Mouse (Mus musculus) heart, adult 9 months (tissue): Measurements from ENCODE around the gene Slc13a1.
"Not testable (repeated sequence)": the region's sequence is repeated elsewhere in the genome, so short reads cannot be mapped to it uniquely, and the experiment has no call there.

Experiments
- DNase-seq, 2 experiments: peaks; one replicate each; pipeline ENCODE4 v3.0.0; 2022; ENCODE audit warnings: low spot score in 2 of 2

Gene Slc13a1

DNA sequence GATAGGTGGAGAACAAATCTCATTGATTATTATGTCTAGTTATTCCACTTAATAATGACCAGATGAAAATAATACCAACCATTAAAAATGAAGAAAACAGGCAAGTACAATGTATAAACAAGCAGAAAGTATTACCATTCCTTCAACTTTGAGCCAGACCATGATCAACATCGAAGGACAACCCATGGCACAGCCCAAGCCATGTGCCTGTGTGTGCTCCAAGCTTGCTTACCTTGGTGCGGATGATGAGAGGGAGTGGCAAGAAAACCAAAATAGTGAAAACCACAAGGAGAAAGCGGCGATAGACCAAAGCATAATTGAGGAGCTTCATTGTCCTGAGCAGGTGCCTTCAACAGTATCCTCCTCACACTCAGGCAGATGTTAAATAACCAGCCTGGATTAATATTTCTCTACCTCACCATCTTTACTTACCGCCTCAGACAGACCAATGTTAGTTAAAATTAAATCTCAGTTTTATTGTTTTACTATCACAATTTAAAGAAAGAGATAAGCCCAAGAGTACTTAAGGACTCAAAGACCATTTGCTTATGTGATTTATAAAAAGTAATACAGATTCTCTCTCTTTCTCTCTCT is at the start of gene Slc13a1:
Gene Slc13a1, minus strand, starts transcription at position 359 of the 594 bp plus-strand sequence.
- no peak for DNase-seq

DNA sequence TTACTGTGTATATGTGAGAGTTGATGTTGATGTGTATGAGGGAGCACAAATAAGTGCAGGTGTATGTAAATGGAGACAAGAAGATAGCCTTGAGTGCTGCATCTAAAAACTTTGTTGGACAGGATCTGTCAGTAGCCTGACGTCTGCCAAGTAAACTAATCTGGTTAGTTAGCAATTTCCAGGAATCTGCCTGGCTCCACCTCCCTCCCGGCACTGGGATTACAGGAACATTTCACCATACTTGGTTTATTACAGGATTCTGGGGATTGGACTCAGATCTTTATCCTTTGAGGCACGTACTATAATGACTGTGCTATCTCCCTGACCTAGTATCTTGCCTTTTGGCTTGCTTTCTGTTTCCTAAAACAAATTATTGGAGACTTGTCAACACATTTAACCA is 40.0 kb upstream of the Slc13a1 start:
- DNase-seq = no peak

- DNase-seq = no peak
Observed at GRCm38 (mm10) chr6:24202226-24202625, 34.3 kb upstream of the Slc13a1 start.

- no peak for DNase-seq
Observed at GRCm38 (mm10) chr6:24200644-24201484, 33.0 kb upstream of the Slc13a1 start.

DNA sequence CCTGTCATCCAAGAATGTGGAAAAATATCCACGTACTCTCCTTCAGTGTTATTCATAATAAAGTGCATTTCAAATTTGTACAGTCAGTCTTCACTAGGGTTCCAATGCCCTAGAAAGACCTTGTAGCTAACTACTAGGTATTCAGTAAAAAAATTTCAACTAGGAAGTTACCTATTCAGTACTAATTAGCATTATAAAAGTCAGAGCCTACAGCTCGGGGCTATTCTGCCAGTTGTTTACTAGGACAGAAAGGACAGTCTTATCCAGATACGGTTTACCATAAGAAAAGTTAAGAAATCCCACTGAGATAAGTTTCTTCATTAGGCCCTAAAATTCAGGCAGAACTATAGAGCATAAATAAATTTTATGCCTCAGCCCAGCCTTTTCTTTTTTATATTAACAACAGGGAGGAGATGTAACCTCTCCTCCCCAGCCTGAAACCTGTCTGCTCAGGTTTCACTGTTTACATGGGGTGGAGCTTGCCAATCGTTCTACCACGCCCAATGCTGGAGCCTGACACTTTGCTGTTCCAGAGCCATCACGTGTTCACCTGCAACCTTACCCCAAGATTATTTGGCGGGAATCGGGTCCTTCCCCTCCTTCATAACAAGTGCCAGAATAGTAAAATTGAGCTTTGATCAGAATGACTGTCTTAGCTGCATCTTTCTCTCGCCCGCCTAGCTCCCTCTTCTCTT is 29.8 kb upstream of the Slc13a1 start:
- DNase-seq = not testable (repeated sequence)

DNA sequence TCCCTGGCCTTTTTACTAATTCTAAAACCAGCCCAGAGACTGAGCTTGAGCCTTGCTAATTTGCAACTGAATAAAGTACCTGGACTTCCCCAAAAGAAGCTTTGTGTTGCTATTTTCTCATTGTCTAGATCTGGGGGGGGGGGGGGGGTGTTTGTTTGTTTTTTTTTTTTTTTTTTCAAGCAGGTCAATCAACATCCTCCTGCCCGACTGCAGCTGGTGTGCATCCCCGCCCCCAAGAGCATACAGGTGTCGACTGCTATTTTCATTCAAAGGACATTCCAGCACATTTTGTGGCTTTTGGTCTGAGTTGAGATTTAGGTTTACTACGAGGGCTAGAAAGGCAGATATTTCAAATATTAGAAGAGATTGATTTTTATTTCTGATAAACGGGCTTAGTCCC is 28.5 kb upstream of the Slc13a1 start:
- DNase-seq = not testable (repeated sequence)

DNA sequence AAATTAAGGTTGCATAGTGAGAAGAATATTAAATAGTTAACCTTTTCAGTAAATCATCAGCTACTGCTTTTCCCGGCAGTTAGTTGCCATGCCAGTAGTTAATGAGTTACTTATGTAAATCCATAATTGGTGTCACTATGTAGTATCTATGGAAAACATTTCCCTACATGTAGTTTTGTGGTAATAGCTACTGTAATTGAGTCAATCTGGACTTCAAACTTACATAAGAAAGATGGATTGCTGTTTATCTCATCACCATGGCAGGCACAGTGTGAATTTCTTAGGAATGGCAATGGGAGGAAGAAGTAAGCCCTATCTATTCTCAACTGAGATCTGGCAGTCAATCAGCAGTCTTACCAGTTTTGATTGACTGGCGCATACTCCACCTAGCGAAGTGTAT is 15.5 kb upstream of the Slc13a1 start:
- no peak for DNase-seq

DNA sequence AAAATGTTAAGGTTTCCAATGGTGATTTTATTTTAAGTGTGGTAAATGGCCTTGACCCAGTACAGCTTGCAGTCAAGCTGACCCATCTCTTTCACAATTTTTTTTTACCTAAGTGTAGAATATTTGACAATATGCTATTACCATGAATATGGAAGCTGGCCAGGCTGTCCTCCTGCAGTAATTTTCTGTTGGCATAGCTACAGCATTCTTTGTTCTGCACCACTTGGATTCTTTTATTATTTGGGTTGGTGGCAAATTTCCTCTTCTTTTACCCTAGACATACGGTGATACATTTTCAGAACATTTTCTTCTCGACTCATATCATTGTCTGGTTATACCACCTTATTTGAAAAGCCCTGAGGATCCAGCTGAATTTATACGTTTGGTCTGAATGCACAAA is 7.5 kb upstream of the Slc13a1 start:
- no peak for DNase-seq

DNA sequence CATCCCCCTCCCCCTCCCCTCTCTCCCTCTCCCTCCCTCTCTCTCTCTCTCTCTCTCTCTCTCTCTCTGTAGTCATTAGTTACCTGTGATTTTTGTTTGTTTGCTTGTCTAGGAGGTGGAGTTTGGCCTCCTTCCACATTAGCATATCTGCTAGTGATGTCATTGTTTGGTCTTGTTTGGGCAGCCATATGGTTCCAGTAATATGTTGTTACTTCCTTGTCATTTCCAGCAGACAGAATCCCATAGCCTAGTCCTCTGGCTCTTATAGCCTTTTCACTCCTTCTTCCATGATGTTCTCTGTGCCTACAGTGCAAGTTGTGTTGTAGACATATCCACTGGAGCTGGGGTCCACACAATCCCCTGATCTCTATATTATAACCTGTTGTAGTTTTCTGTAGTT is 6.1 kb upstream of the Slc13a1 start:
- no peak for DNase-seq

GRCm38 (mm10) chr6:24172736-24173135 is 4.8 kb upstream of the Slc13a1 start:
- DNase-seq = no peak

DNA sequence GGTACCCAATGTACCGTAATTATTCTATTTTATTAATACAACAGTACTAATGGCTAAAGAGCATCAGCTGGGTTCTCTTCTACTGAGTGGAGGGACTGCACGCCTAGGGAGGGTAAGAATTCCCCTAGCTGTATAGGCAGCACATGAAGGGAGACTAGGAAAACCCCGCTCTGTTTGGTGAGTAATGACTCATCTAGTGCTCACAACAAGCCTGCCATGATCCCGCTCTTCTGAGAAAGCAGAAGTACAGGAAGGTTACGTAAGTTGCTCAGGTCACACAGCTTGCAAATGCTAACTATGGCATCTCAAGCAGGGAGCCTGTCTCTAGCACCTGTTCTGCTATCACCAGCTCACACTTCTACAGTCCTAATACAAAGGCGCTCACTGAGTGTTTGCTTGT is 1.1 kb downstream of the Slc13a1 start:
- DNase-seq = no peak

DNA sequence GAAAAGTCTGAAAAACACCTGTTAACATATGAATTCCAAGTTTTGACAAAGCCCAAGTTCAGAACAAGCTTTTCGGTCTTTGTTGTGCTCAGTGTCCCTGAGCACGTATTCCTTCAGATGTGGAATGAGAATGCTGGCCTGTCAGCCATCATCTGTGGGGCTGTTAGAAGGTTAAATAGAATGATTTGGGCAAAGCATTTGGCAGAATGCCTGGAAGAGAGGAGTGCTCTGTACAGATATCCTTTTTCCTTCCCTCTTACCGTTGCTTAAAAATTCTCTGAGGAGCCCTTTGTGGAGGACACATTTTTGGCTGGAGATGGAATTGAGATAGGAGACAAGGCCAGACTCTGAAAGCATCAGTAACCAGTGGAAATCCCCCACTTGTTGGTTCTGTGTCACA is 2.6 kb downstream of the Slc13a1 start:
- no peak for DNase-seq

GRCm38 (mm10) chr6:24159795-24160194 is 8.1 kb downstream of the Slc13a1 start:
- DNase-seq = no peak

GRCm38 (mm10) chr6:24154901-24155300 is 13.0 kb downstream of the Slc13a1 start:
- no peak for DNase-seq

DNA sequence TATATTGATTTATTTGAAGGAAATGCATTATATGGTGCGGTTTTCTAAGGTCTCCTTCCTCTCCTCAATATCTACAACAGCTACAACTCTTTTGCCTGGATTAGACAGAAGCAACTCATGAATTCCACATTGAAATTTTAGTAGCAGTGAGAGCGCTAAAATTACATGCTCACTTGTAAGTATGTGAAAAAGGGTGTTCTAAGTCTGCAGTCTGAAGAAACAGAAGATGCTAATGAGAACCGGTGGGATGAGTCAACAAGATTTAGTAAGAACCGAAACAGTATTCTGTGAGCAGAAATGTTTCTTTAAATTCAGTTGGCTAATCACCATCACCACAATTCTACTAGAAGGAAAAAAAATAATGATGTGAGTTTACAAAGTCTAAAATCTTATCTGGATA is 34.9 kb downstream of the Slc13a1 start:
- no peak for DNase-seq

GRCm38 (mm10) chr6:24122632-24123031 is 45.3 kb downstream of the Slc13a1 start:
- no peak for DNase-seq

DNA sequence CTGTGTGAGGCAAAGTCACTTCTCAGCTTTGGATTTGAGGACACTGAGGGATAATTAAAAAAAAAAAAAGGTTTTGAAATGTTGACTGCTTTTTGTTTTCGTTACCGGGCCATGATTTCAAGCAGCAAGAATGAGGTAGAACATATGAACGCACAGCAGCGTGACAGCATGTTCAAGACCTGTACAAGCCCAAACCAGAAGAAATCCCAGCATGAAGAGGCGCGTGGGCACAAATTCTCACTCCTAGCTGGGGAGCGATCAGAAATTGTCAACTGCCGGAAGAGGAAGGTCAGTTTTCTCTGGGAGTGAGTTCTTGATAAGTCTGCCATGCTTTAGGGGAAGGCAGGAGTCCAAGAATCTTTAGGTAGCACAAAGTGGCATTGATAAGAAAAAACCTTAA is 56.3 kb downstream of the Slc13a1 start:
- no peak for DNase-seq

DNA sequence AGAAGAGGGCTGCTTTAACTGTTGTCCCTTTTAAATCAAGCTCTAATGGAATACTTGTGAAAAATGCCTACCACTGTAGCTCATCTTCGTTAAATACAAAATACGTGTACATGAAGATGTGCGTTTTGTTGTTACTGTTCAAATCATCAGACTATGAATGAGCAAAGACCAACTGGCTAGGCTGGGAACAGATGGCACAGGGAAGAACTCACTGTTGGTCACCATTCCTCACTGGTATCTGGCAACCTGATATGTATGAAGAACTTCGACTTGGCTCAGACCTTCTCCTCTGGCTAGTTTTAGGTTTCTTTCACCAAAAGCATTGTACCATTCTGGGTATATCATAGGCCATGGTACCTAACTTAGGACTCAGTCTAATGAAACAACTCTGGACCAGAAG is 59.4 kb downstream of the Slc13a1 start:
- no peak for DNase-seq

DNA sequence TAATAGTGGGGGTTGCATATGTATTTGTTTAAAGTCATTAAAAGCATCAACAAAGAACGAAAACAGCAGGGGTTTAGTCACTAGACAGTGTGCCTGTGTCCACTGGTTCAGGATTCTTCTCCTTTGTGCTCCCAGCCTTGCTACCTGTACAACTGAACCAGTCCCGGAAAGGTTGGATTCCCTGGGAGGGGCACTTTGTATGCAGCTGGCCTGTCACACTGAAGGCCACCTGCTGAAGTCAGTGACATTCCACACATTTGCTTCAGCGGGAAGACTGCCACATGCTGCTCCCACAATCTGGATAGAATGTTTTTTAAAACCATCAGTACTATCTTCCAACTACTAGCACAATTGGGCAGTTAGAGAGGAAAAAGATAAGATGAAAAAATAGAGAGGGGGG is 61.7 kb downstream of the Slc13a1 start:
- no peak for DNase-seq

GRCm38 (mm10) chr6:24105681-24106080 is 62.2 kb downstream of the Slc13a1 start:
- DNase-seq = no peak

GRCm38 (mm10) chr6:24101281-24101680 is 66.6 kb downstream of the Slc13a1 start:
- DNase-seq = no peak

- DNase-seq = no peak
Observed at GRCm38 (mm10) chr6:24100705-24101104, 67.2 kb downstream of the Slc13a1 start.

- no peak for DNase-seq
Observed at GRCm38 (mm10) chr6:24097400-24097799, 70.5 kb downstream of the Slc13a1 start.
